Mouse (Mus musculus) adrenal gland, adult (tissue): Measurements from ENCODE around the gene Tmem165.

Experiments
- DNase-seq, 2 experiments: peaks; one replicate each; pipeline ENCODE4 v3.0.0; 2022 to 2023; ENCODE audit warnings: low spot score in 1 of 2; ENCODE audit not compliant: inconsistent age in 2 of 2

Tmem165 gene

GRCm38 (mm10) chr5:76183750-76184261, at the start of gene Tmem165:
TSS of gene Tmem165 (plus strand) at chr5:76183880.
- DNase-seq = peak; percentile 96 to 98

GRCm38 (mm10) chr5:76135644-76136043, 48.0 kb upstream of the Tmem165 start:
- no peak for DNase-seq

GRCm38 (mm10) chr5:76136271-76136670, 47.4 kb upstream of the Tmem165 start:
- DNase-seq = no peak

GRCm38 (mm10) chr5:76137586-76137985, 46.1 kb upstream of the Tmem165 start:
- DNase-seq = no peak

DNA sequence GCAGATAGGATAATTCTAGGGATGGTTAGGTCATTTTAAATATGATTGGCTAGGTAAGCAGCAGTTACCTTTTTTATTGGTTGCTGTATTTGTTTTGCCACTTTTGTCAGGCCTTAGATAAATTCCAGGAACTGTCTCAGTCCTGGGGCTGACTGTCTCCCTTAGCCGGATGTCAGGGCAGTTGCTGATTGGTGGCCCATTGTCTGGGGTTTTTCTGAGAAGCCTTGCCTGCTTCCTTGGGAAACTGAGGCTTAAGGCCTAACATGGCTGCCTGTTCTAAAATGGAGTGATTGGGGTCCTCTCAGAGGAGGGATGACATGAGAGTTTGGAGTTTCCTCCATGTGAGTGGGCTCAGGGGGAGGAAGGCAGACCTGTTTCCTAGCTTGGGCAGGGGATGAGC, 45.6 kb upstream of the Tmem165 start:
- DNase-seq = no peak

- DNase-seq = no peak
Observed at GRCm38 (mm10) chr5:76138512-76138911, 45.2 kb upstream of the Tmem165 start.

- DNase-seq = peak; percentile 25 to 54
Observed at GRCm38 (mm10) chr5:76139171-76139671, 44.5 kb upstream of the Tmem165 start.

DNA sequence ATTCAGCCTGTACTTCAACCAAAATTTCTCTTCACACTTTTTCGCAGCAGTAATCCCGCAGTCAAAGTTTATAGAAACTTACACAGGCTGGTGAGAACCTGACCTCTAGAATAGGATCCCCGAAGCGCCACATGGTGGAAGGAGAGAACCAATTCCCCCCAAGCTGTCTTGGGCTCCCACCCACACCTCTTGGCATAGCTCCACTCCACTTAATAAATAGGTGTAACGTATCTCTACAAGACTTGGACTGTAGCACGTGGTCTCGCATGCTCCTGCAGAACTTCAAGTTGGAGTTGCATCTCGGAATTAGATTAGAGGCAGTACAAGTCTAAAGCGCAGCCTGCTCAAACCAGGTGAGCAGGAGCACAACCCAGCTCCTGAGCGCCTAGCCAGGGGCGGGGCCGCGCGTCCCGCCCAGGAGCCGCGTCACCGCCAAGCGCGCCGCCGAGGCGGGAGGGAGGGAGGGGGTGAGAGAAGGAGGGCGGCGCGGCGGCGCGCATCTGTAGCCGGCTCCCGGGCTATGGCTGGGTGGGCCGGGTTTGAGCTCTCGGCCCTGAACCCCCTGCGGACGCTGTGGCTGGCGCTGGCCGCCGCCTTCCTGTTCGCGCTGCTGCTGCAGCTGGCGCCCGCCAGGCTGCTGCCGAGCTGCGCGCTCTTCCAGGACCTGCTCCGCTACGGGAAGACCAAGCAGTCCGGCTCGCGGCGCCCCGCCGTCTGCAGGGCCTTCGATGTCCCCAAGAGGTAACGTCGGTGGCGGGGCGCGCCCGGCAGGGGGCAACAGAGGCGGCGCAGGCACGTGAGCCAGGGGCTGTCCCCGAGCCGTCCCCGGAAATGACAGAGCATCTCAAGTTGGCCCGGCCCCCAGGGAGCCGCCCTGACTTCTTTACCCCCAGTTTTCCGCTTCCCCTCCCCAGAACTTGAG, 43.6 kb upstream of the Tmem165 start, which contains the start of gene Srd5a3:
TSS of gene Srd5a3 (plus strand) at position 464 of the 922 bp plus-strand sequence.
- DNase-seq = peak; percentile 97 to 99

- DNase-seq = no peak
Observed at GRCm38 (mm10) chr5:76140730-76141066, 43.0 kb upstream of the Tmem165 start.

- DNase-seq = peak in 1 of 2 experiments; percentile 64
Observed at GRCm38 (mm10) chr5:76143356-76143755, 40.3 kb upstream of the Tmem165 start.

GRCm38 (mm10) chr5:76146401-76146800, 37.3 kb upstream of the Tmem165 start:
- no peak for DNase-seq

DNA sequence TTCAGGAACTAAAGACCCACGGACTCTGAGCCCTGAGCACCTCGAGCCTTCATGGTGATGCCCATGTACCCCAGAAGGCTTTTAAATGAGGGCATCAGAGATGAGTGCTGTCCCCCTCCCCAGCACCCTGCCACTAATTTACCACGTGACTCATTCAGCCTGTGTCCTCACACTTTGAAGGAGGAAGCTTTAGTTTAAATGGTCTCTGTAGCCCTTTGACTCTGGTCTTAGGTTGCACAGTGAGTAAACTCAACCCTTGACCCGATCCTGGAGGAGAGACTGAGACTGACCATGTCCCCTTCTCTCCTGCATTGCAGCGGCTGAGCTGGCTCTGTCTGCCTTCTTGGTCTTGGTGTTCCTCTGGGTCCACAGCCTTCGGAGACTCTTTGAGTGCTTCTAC, 34.2 kb upstream of the Tmem165 start:
- no peak for DNase-seq

GRCm38 (mm10) chr5:76152956-76153355, 30.7 kb upstream of the Tmem165 start:
- DNase-seq = no peak

GRCm38 (mm10) chr5:76153430-76153829, 30.2 kb upstream of the Tmem165 start:
- no peak for DNase-seq

- no peak for DNase-seq
Observed at GRCm38 (mm10) chr5:76154434-76155165, 29.1 kb upstream of the Tmem165 start.

- peak in 1 of 2 experiments; percentile 39 for DNase-seq
Observed at GRCm38 (mm10) chr5:76159555-76159954, 24.1 kb upstream of the Tmem165 start.

GRCm38 (mm10) chr5:76160086-76160485, 23.6 kb upstream of the Tmem165 start:
- no peak for DNase-seq

DNA sequence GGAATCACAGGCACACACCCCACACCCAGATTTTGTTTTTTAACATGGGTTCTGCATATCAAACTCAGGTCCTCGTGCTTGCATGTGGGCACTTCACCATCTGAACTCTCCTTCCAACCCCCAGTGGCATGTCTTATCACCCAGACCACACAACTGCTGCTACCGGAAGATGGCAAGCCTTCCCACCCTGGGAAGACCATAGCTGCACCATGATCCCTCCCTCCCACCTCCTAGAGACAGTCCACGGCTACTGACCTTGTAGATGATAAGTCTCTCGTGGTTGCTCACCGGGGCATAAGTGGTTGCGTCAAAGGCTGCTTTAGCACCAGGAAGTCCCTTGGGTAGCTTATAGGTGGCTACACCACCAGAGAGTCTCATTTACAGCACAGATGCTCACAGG, 22.2 kb upstream of the Tmem165 start:
- no peak for DNase-seq

DNA sequence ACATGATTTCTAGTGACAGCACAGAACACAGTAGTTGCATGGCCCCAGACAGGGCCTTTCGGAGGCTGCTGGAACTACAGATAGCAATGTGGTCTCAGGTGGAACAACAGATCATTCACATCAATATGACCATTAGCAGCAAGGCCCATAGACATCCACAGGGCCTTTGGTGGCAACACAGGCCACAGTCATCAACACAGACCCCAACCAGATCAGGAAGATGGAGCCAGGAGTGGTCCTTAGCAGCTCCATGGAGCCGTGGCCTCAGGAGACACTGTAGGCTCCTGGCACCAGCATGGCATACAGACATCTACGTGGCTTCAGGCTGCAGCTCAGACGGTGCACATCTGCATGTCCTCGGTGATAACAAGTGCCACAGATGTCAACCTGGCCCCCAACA, 20.8 kb upstream of the Tmem165 start:
- no peak for DNase-seq

DNA sequence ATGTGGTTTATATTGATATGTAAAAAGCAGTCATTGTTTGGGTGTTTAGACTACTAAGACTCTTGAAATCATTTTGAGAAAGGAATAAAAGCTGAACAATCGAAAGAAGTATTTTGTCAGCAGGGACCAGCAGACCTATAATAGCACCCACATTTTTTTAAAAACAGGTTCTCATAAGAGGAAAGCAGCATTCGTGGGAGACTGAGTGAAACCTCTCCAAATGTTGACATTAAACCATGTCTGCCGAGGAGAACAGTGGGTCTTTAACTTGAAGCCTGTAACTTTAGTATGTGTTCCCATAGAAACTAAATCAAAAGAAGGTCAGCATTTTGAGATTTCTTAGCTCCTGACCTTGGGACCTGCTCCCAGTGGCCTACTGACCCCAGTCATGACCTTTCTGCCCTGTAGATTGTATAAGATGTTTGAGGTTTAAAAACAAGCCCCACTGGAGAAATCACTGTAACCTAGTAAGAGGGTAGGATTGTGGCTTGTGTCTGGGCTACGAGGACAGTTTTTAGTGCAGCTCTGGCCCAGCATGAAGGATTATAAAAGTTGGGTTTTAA, 19.8 kb upstream of the Tmem165 start:
- DNase-seq = peak in 1 of 2 experiments; percentile 36

DNA sequence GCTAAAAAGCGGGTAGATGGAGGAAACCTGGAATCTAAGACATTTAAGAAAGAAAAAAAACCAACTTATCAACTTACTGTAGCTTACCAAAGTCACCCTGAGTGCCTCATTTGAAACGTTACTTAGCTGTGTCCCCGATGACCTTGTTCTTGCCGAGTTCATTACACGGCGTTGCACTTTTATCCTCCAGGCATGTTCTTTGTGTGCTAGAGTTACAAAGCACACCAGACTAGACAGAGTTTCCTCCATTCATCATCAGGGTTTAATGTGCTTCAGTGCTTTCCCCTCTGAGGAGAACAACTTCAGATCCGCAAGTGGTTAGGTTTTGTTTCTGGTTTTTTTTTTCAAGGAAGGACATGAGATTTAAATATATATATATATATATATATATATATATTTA, 18.9 kb upstream of the Tmem165 start:
- no peak for DNase-seq
